Mouse (Mus musculus) bone marrow macrophage, adult 2 months (primary cell): Measurements from ENCODE around the gene Ptprg. TPM values are rescaled to one million over a fixed set of nuclear protein-coding genes. Genes with fewer than 3 reads are reported as not detected.
A peak's percentile ranks its signal among the peaks of the same experiment; 100 is the strongest.

Source experiments
- H3K27ac ChIP-seq: 2 replicates; pipeline ENCODE4 v1.5.1; 2012; ENCODE audit warnings: low read depth, low read length; ENCODE audit not compliant: insufficient read depth
- H3K4me1 ChIP-seq: 2 replicates; pipeline ENCODE4 v1.6.1; 2012; ENCODE audit warnings: low read length; ENCODE audit not compliant: control insufficient read depth, insufficient read depth
- H3K4me3 ChIP-seq: 2 replicates; pipeline ENCODE4 v1.5.1; 2012; ENCODE audit warnings: mild to moderate bottlenecking, low read length, moderate library complexity; ENCODE audit not compliant: insufficient read depth
- CTCF ChIP-seq: IDR thresholded peaks from 2 replicates; pipeline ENCODE4 v1.5.1; 2012; ENCODE audit warnings: low read depth, mild to moderate bottlenecking, low read length, moderate library complexity
- POLR2A ChIP-seq: IDR thresholded peaks from 2 replicates; pipeline ENCODE4 v1.6.1; 2012; ENCODE audit warnings: mild to moderate bottlenecking, low read depth, low read length, borderline replicate concordance
- polyA plus RNA-seq: library from polyadenylated mRNA; stranded (reverse); fragments of >200 nt; gene quantifications from 2 replicates; pipeline ENCODE4 v1.2.4, GENCODE M21; 2012; ENCODE audit not compliant: missing spikeins, insufficient read depth, insufficient read length

The Ptprg gene
- polyA plus RNA-seq: 0.29 and 0.76 TPM in 2 replicates

- no peak for TF ChIP-seq POLR2A
- no peak for TF ChIP-seq CTCF
- H3K4me3 ChIP-seq: peak within 1 kb of the TSS; percentile 28
- no peak within 1 kb of the TSS for H3K27ac ChIP-seq
- no peaks in the 10 kb centered on the region for H3K4me1 ChIP-seq
Observed at GRCm38 (mm10) chr14:11553273-11553665, at the start of gene Ptprg. TSS of gene Ptprg (plus strand) at chr14:11553532.

GRCm38 (mm10) chr14:11503803-11504365, 49.4 kb upstream of the Ptprg start:
- TF ChIP-seq POLR2A (no peak), CTCF (no peak)
- H3K4me3 ChIP-seq: no peak overlapping the region

GRCm38 (mm10) chr14:11510173-11510572, 43.2 kb upstream of the Ptprg start:
- TF ChIP-seq POLR2A: no peak
- TF ChIP-seq CTCF: no peak
- Histone ChIP-seq H3K4me3 (no peak overlapping the region), H3K4me1 (no peaks in the 10 kb centered on the region), H3K27ac (no peak overlapping the region)

More at GRCm38 (mm10) chr14:11503803-11504365, 49.4 kb upstream of the Ptprg start:
- H3K27ac ChIP-seq: no peak overlapping the region
- H3K4me1 ChIP-seq: no peaks in the 10 kb centered on the region

- no peak overlapping the region for H3K27ac ChIP-seq
- H3K4me3 ChIP-seq: no peak overlapping the region
- TF ChIP-seq POLR2A (no peak), CTCF (no peak)
- H3K4me1 ChIP-seq: no peaks in the 10 kb centered on the region
Observed at GRCm38 (mm10) chr14:11519171-11519570, 34.2 kb upstream of the Ptprg start.

GRCm38 (mm10) chr14:11523052-11523451, 30.3 kb upstream of the Ptprg start:
- Histone ChIP-seq H3K4me1 (no peaks in the 10 kb centered on the region), H3K27ac (no peak overlapping the region), H3K4me3 (no peak overlapping the region)
- TF ChIP-seq POLR2A (no peak), CTCF (no peak)

- H3K27ac ChIP-seq: no peak overlapping the region
Observed at GRCm38 (mm10) chr14:11529591-11529990, 23.7 kb upstream of the Ptprg start.

GRCm38 (mm10) chr14:11534456-11534855, 18.9 kb upstream of the Ptprg start:
- TF ChIP-seq POLR2A (no peak), CTCF (no peak)
- no peaks in the 10 kb centered on the region for H3K4me1 ChIP-seq
- H3K27ac ChIP-seq: no peak overlapping the region
- no peak overlapping the region for H3K4me3 ChIP-seq

More at GRCm38 (mm10) chr14:11529591-11529990, 23.7 kb upstream of the Ptprg start:
- H3K4me3 ChIP-seq: no peak overlapping the region
- TF ChIP-seq POLR2A: no peak
- no peak for TF ChIP-seq CTCF
- no peaks in the 10 kb centered on the region for H3K4me1 ChIP-seq

GRCm38 (mm10) chr14:11536121-11536520, 17.2 kb upstream of the Ptprg start:
- TF ChIP-seq POLR2A (no peak), CTCF (no peak)
- Histone ChIP-seq H3K4me1 (no peaks in the 10 kb centered on the region), H3K27ac (no peak overlapping the region), H3K4me3 (no peak overlapping the region)

- TF ChIP-seq CTCF: no peak
- TF ChIP-seq POLR2A: no peak
- Histone ChIP-seq H3K27ac (no peak overlapping the region), H3K4me3 (no peak overlapping the region), H3K4me1 (no peaks in the 10 kb centered on the region)
Observed at GRCm38 (mm10) chr14:11551892-11552291, 1.4 kb upstream of the Ptprg start.

- Histone ChIP-seq H3K27ac (no peak overlapping the region), H3K4me1 (no peaks in the 10 kb centered on the region), H3K4me3 (peak overlapping the region; percentile 28)
- TF ChIP-seq POLR2A: no peak
- no peak for TF ChIP-seq CTCF
Observed at GRCm38 (mm10) chr14:11552521-11553272, 635 bp upstream of the Ptprg start.
